Mouse (Mus musculus): ENCODE results near the gene Mdfi. TPM values are rescaled to one million over a fixed set of nuclear protein-coding genes. Genes with fewer than 3 reads are reported as not detected.

Mdfi gene
- polyA plus RNA-seq, 1 experiment from 2014 or later: not detected

GRCm38 (mm10) chr17:47833029-47833627, 1.4 kb downstream of the Mdfi start:
- H3K4me3 ChIP-seq (ENCODE audit: inconsistent target): no peak overlapping the region
- H3K79me2 ChIP-seq (ENCODE audit: inconsistent target): no peaks in the 10 kb centered on the region
- H3K27ac ChIP-seq: no peak overlapping the region
- H3K36me3 ChIP-seq (ENCODE audit: inconsistent target): no peaks in the 10 kb centered on the region
- 2% methylated on average over 38 of the region's 45 CpGs for WGBS (ENCODE audit: missing documents)

GRCm38 (mm10) chr17:47832501-47833028, 1.9 kb downstream of the Mdfi start:
- 21% methylated on average over 17 of the region's 17 CpGs for WGBS (ENCODE audit: missing documents)
- no peaks in the 10 kb centered on the region for H3K36me3 ChIP-seq (ENCODE audit: inconsistent target)
- no peaks in the 10 kb centered on the region for H3K79me2 ChIP-seq (ENCODE audit: inconsistent target)
- no peak overlapping the region for H3K27ac ChIP-seq
- H3K4me3 ChIP-seq (ENCODE audit: inconsistent target): no peak overlapping the region

GRCm38 (mm10) chr17:47831772-47832171, 2.7 kb downstream of the Mdfi start:
- H3K4me3 ChIP-seq (ENCODE audit: inconsistent target): no peak overlapping the region
- no peaks in the 10 kb centered on the region for H3K36me3 ChIP-seq (ENCODE audit: inconsistent target)
- no peaks in the 10 kb centered on the region for H3K79me2 ChIP-seq (ENCODE audit: inconsistent target)
- WGBS (ENCODE audit: missing documents): 83% methylated on average over 5 of the region's 5 CpGs
- no peak overlapping the region for H3K27ac ChIP-seq

GRCm38 (mm10) chr17:47831161-47831560, 3.3 kb downstream of the Mdfi start:
- H3K27ac ChIP-seq: no peak overlapping the region
- no peaks in the 10 kb centered on the region for H3K79me2 ChIP-seq (ENCODE audit: inconsistent target)
- WGBS (ENCODE audit: missing documents): 54% methylated on average over 9 of the region's 9 CpGs
- no peaks in the 10 kb centered on the region for H3K36me3 ChIP-seq (ENCODE audit: inconsistent target)
- H3K4me3 ChIP-seq (ENCODE audit: inconsistent target): no peak overlapping the region

GRCm38 (mm10) chr17:47821339-47821738, 13.2 kb downstream of the Mdfi start:
- Histone ChIP-seq H3K27ac (no peak overlapping the region), H3K79me2 (ENCODE audit: inconsistent target) (no peaks in the 10 kb centered on the region), H3K4me3 (ENCODE audit: inconsistent target) (no peak overlapping the region), H3K36me3 (ENCODE audit: inconsistent target) (no peaks in the 10 kb centered on the region)
- 97% methylated on average over 8 of the region's 8 CpGs for WGBS (ENCODE audit: missing documents)

GRCm38 (mm10) chr17:47818038-47818725, 16.3 kb downstream of the Mdfi start:
- H3K36me3 ChIP-seq (ENCODE audit: inconsistent target): no peaks in the 10 kb centered on the region
- no peak overlapping the region for H3K4me3 ChIP-seq (ENCODE audit: inconsistent target)
- WGBS (ENCODE audit: missing documents): 92% methylated on average over 13 of the region's 13 CpGs

GRCm38 (mm10) chr17:47815446-47815845, 19.0 kb downstream of the Mdfi start:
- H3K79me2 ChIP-seq (ENCODE audit: inconsistent target): no peaks in the 10 kb centered on the region

More at GRCm38 (mm10) chr17:47818038-47818725, 16.3 kb downstream of the Mdfi start:
- H3K79me2 ChIP-seq (ENCODE audit: inconsistent target): no peaks in the 10 kb centered on the region
- no peak overlapping the region for H3K27ac ChIP-seq

GRCm38 (mm10) chr17:47814496-47814895, 20.0 kb downstream of the Mdfi start:
- no peak overlapping the region for H3K27ac ChIP-seq
- H3K36me3 ChIP-seq (ENCODE audit: inconsistent target): no peaks in the 10 kb centered on the region
- H3K79me2 ChIP-seq (ENCODE audit: inconsistent target): no peaks in the 10 kb centered on the region
- WGBS (ENCODE audit: missing documents): 91% methylated on average over 6 of the region's 6 CpGs
- H3K4me3 ChIP-seq (ENCODE audit: inconsistent target): no peak overlapping the region

More at GRCm38 (mm10) chr17:47815446-47815845, 19.0 kb downstream of the Mdfi start:
- no peak overlapping the region for H3K27ac ChIP-seq
- no peaks in the 10 kb centered on the region for H3K36me3 ChIP-seq (ENCODE audit: inconsistent target)
- no peak overlapping the region for H3K4me3 ChIP-seq (ENCODE audit: inconsistent target)
- 90% methylated on average over 9 of the region's 10 CpGs for WGBS (ENCODE audit: missing documents)

GRCm38 (mm10) chr17:47813616-47814015, 20.9 kb downstream of the Mdfi start:
- H3K27ac ChIP-seq: no peak overlapping the region
- no peaks in the 10 kb centered on the region for H3K79me2 ChIP-seq (ENCODE audit: inconsistent target)
- 37% methylated on average over 5 of the region's 5 CpGs for WGBS (ENCODE audit: missing documents)
- no peak overlapping the region for H3K4me3 ChIP-seq (ENCODE audit: inconsistent target)
- no peaks in the 10 kb centered on the region for H3K36me3 ChIP-seq (ENCODE audit: inconsistent target)

- no peak overlapping the region for H3K27ac ChIP-seq
- H3K36me3 ChIP-seq (ENCODE audit: inconsistent target): no peaks in the 10 kb centered on the region
- WGBS (ENCODE audit: missing documents): 93% methylated on average over 4 of the region's 6 CpGs
- no peak overlapping the region for H3K4me3 ChIP-seq (ENCODE audit: inconsistent target)
- no peaks in the 10 kb centered on the region for H3K79me2 ChIP-seq (ENCODE audit: inconsistent target)
Measured at GRCm38 (mm10) chr17:47812200-47812599, 22.3 kb downstream of the Mdfi start.

GRCm38 (mm10) chr17:47811265-47811800, 23.2 kb downstream of the Mdfi start:
- 93% methylated on average over 15 of the region's 15 CpGs for WGBS (ENCODE audit: missing documents)

GRCm38 (mm10) chr17:47806230-47806629, 28.3 kb downstream of the Mdfi start:
- Histone ChIP-seq H3K27ac (no peak overlapping the region), H3K36me3 (ENCODE audit: inconsistent target) (no peaks in the 10 kb centered on the region), H3K79me2 (ENCODE audit: inconsistent target) (no peaks in the 10 kb centered on the region), H3K4me3 (ENCODE audit: inconsistent target) (no peak overlapping the region)
- whole genome bisulfite sequencing (ENCODE audit: missing documents): 96% methylated on average over 9 of the region's 9 CpGs

More at GRCm38 (mm10) chr17:47811265-47811800, 23.2 kb downstream of the Mdfi start:
- Histone ChIP-seq H3K79me2 (ENCODE audit: inconsistent target) (no peaks in the 10 kb centered on the region), H3K36me3 (ENCODE audit: inconsistent target) (no peaks in the 10 kb centered on the region), H3K27ac (no peak overlapping the region), H3K4me3 (ENCODE audit: inconsistent target) (no peak overlapping the region)

GRCm38 (mm10) chr17:47805047-47805835, 29.2 kb downstream of the Mdfi start:
- no peak overlapping the region for H3K4me3 ChIP-seq (ENCODE audit: inconsistent target)
- 90% methylated on average over 13 of the region's 13 CpGs for WGBS (ENCODE audit: missing documents)

GRCm38 (mm10) chr17:47803662-47804061, 30.8 kb downstream of the Mdfi start:
- WGBS (ENCODE audit: missing documents): 93% methylated on average over 4 of the region's 4 CpGs
- Histone ChIP-seq H3K27ac (no peak overlapping the region), H3K79me2 (ENCODE audit: inconsistent target) (no peaks in the 10 kb centered on the region), H3K4me3 (ENCODE audit: inconsistent target) (no peak overlapping the region), H3K36me3 (ENCODE audit: inconsistent target) (no peaks in the 10 kb centered on the region)

More at GRCm38 (mm10) chr17:47805047-47805835, 29.2 kb downstream of the Mdfi start:
- no peak overlapping the region for H3K27ac ChIP-seq
- no peaks in the 10 kb centered on the region for H3K36me3 ChIP-seq (ENCODE audit: inconsistent target)
- no peaks in the 10 kb centered on the region for H3K79me2 ChIP-seq (ENCODE audit: inconsistent target)

Measured in macrophage (primary cell).